Mouse (Mus musculus) megakaryocyte, embryonic 14.5 days (primary cell): Measurements from ENCODE around the gene Tnk2.

Experiments used
- FLI1 ChIP-seq: IDR thresholded peaks from 2 replicates; pipeline ENCODE4 v1.6.1; 2012; ENCODE audit warnings: low read length, inconsistent platforms, mixed read lengths
- GATA1 ChIP-seq: IDR thresholded peaks from 3 replicates; pipeline ENCODE4 v1.6.1; 2012; ENCODE audit warnings: mixed read lengths, low read length, inconsistent platforms, borderline replicate concordance

- TF ChIP-seq GATA1 (no peak), FLI1 (no peak)
Observed at GRCm38 (mm10) chr16:32614047-32614446, 29.6 kb upstream of the Tnk2 start.
